Mouse (Mus musculus) spleen, postnatal 36 days (tissue): ENCODE measurements at regions not wholly inside any gene's neighbourhood (a gene's known extent, or its start where the extent isn't known, plus 50 kb on each side); places are given as distances from the start of the nearest gene placed in this dataset.

ENCODE experiments used
- DNase-seq, 2 experiments: peaks; one replicate each; pipeline ENCODE4 v3.0.0; 2022; ENCODE audit warnings: low spot score in 2 of 2, mixed read lengths in 1 of 2

- DNase-seq = no peak
These were observed 252.5 kb upstream of the Mki67 start for GRCm38 (mm10) chr7:135968638-135969037.

DNA sequence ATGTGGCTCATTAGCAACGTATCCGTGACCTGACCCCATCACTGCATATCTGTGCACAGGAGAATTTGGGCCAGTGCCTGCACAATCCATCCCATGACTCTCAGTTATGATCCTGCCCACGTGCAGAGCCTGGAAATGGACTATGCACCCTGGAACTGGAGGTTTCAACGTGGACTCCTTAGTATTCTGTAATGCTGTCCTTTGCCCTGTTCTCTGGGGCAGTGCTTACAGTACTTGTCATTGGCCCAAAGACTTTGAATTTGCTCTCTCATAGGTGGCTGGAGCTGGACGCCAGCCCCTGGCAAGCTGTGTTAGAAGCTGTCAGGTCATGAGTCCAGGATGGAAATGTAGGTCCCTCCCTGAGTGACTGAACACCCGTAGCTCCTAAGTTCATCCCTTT lies 269.9 kb upstream of the Mki67 start:
- DNase-seq = no peak

- no peak for DNase-seq
These were observed 274.2 kb upstream of the Mki67 start for GRCm38 (mm10) chr7:135990321-135990720.

- DNase-seq = no peak
These were observed 280.7 kb upstream of the Mki67 start for GRCm38 (mm10) chr7:135996896-135997295.

DNA sequence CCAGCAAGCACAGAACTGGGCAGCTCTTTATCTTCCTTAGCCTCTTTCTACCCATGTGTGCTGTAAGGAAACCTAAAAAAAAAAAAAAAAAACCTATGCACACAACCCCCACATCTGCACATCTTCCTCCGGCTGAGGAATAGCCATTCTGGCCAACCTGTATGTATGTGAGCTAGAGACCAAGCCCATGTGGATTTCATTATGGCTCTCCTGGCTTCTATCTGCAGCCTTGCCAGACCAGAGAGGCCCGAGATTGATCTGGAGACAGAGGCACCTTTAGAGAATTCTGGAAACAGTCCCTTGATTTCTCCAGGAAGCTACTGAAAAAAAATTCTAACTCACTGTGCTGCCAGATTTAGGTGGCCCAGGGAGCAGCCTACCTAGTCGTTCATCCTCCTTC lies 281.5 kb upstream of the Mki67 start:
- no peak for DNase-seq

- DNase-seq = no peak
These were observed 286.2 kb upstream of the Mki67 start for GRCm38 (mm10) chr7:136002382-136002781.

GRCm38 (mm10) chr7:136003291-136003690 lies 287.1 kb upstream of the Mki67 start:
- DNase-seq = no peak

DNA sequence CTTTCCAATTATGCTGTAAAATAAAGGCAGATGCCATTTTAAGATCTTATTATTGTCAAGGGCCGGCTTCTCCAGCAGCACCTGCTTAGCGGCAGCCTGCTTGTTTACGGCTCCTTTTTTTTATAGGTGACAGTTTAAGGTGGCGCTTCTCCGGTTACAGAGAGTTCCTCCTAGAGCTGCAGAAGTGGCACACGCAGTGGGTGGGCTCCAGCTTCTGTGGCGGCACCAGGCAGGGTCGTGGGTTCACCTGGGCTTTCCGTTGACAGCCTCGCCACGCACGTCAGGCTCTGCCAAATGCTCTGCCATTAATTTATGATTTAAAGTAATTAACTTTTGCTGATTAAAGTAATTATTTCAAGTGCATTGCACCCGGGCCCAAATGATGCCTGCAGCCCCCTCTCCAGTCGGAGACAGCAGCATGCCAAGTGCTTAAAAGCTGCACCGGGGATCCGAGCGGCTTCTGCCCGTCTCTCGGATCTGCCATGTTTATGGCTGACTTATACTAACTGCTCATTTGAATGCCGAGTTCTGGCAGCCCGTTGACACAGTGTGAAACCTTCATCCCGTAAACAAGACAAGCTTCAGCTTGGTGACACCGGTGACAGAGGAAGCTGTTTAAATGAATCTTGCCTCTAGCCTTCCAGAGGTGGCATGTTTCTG lies 291.8 kb upstream of the Mki67 start:
- no peak for DNase-seq

DNA sequence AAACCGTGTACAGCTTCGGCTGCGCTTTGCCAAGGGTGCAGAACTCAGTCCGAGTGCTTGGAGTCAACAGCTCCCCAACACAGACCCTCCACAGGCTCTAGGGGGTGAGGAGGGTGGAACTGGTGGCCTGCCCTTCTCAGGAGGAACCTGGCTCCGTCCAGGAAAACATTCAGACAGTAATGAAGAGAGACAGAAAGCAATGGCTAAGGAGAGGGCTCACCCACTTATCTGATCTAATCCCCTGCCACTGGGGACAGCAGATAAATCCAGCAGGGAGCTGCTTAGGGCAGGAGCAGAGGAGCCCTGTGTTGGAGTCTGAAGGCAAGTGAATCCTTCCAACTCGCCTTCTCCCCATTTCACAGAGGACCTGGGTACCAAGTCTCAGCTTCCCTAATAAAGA lies 292.3 kb upstream of the Mki67 start:
- no peak for DNase-seq

GRCm38 (mm10) chr7:136010013-136010412 lies 293.9 kb upstream of the Mki67 start:
- DNase-seq = no peak

DNA sequence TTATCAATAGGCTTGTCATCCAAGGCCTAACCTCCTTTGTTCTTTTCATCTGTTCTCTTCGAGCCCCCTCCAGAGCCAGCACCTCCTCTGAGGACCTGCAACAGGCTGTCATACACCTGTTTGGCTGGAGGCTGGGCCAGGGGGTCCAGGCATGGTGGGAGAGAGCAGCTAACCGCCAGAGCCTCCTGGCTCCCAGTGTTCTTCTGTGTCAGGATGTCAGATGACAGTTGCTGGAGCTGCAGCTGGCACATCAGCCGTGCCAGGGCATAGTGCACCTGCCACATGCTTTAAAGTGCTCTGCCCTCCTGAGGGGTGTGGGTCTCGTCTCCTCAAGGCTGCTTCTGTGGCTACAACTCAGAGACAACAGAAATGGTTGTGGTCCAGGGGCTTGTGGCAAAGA lies 298.5 kb upstream of the Mki67 start:
- DNase-seq = no peak

GRCm38 (mm10) chr7:136016918-136017317 lies 300.8 kb upstream of the Mki67 start:
- no peak for DNase-seq

- DNase-seq = no peak
These were observed 304.4 kb upstream of the Mki67 start for GRCm38 (mm10) chr7:136020577-136020976.

DNA sequence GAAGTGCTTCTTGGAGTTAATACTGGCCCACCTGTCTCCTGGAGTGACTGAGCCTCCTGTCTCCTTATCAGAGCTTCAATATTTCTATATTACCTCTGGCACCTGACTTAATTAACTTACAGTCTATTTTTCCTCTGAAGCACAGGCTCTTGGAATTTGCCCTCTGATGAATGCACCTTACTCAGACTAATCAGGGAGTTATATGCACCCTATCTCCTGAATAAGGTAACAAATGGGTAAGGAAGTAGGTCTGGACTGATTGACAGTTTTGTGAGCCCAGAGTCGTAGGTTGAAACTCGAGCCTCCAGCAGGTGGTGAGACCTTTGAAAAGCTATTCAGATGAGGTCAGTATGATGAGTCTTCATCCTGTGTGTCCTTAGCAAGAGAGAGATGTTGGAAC lies 304.9 kb upstream of the Mki67 start:
- DNase-seq = no peak

- DNase-seq = no peak
These were observed 306.8 kb upstream of the Mki67 start for GRCm38 (mm10) chr7:136022781-136023448.

DNA sequence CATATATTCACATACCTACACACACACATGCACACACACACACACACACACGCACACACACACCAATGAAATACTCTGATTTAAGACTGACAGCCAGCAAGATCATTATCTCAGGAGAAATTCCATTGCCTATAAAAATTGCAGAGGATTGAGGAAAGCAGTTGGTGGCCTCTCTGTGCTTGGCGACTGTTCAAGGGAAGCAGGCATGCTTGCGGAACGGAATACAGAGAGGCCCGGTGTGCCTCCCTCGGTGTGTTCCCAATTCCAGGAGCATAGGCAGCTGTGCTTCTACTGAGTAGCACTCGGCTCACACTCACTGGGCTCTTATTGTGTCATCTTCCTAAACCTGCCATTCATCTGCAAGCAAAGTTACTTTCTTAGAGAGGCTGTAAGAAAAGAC lies 310.3 kb upstream of the Mki67 start:
- DNase-seq = no peak

GRCm38 (mm10) chr7:136032026-136032425 lies 315.9 kb upstream of the Mki67 start:
- no peak for DNase-seq

DNA sequence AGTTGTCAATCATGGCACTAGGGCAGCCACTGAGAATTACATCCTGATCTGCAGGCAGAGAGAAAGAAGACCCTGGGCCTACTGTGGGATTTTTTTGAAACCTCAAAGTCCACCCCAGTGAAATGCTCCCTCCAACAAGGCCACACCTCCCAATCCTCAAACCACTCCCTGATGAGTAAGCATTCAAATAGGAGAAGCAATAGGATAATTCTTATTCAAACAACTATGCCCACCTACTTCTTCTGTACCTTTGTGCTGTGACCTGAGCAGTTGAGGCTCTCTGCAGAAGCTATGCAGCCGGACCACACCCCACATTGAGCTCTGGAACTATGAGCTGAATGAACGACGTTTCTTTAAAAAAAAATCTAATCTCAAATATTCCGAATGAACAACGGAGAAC lies 317.4 kb upstream of the Mki67 start:
- no peak for DNase-seq

DNA sequence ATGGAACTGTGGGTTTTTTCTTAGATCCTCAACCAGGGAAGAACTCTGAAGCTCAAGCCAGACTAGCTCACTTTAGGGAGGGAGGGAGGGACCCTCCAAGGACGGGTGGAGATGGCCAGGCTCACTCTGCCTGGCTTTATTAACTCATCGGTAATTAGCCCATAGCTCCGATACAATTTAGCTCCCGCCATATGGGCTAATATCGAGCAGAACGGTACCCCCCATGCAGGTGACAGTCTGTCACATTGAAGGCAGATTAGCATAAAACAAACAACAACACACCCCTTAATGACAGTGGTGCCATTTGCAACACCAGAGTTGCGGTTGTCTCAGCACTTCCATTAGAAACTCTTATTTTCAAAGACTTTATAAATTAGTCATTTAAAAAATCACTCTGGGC lies 319.6 kb upstream of the Mki67 start:
- no peak for DNase-seq

DNA sequence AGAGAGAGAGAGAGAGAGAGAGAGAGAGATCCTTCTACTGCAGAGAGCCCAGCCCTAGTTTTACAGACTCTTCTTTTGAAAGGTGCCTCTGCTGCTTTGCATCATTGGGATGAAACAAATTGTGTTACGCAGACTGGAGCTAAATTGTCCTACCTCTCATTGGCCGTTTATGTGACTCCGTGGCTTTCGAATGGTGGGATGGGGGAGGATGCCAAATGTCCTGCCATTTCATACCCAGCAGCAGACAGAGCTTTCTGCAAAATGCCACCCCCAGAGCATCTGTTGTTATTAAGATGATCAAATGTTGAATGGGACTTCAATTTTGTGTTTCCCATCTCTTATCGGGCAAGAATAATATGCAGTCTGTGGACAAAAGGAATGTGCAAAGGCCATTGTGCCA lies 321.9 kb upstream of the Mki67 start:
- DNase-seq = no peak

- DNase-seq = no peak
These were observed 322.7 kb upstream of the Mki67 start for GRCm38 (mm10) chr7:136038906-136039305.

- DNase-seq = no peak
These were observed 325.8 kb upstream of the Mki67 start for GRCm38 (mm10) chr7:136041921-136042320.

DNA sequence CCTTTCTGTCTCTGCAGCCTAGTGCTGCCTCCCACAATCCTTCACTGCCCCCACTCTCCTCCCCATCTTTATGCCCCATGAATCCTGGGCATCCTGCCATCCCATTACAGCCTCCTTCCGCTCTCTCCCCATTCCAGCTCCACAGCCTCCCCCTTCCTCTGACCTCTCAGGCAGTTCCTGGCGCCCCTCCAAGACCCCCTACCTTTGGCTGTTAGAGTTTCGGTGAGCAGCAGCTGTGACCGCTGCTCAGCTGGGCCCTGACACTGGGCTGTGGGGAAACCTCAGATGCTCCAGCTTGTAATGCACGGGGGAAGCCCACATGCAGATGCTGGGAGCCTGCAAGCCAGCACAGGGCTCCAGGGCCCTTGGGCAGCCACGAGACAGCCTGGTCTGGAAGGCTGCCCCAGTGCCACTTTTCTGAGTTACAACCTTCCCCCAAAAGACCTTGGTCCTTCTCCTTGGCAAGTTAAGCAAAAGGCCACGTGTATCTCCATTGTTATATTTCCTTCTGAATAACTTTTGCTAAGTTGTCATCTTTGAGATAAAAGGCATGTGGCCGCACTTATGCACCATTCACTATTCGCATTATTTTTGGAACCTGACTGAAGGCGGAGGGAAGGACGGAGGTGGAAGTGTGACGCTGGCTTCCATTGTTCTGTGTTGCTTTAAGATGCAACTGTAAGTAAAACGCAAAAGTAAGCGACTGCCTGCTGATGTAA lies 330.6 kb upstream of the Mki67 start:
- no peak for DNase-seq
